Mouse (Mus musculus) embryonic facial prominence, embryonic 10.5 days (tissue): Measurements from ENCODE around the gene Ywhah. TPM values are rescaled to one million over a fixed set of nuclear protein-coding genes. Genes with fewer than 3 reads are reported as not detected.

Source experiments
- DNase-seq: peaks from one replicate; pipeline ENCODE4 v3.0.0-alpha.2; 2017; ENCODE audit warnings: low spot score
- H3K27ac ChIP-seq: fragments of 300-500 bp; sonication (generic); replicated peaks from 2 replicates; pipeline ENCODE4 v1.5.1; 2016; ENCODE audit warnings: mild to moderate bottlenecking
- H3K27me3 ChIP-seq: fragments of 300-500 bp; sonication (generic); replicated peaks from 2 replicates; pipeline ENCODE4 v1.6.1; 2016; ENCODE audit warnings: low read depth, mild to moderate bottlenecking; ENCODE audit not compliant: poor library complexity, severe bottlenecking
- H3K36me3 ChIP-seq: fragments of 300-500 bp; sonication (generic); replicated peaks from 2 replicates; pipeline ENCODE4 v1.6.1; 2016; ENCODE audit warnings: mild to moderate bottlenecking, moderate library complexity
- H3K4me1 ChIP-seq: fragments of 300-500 bp; sonication (generic); 2 replicates; pipeline ENCODE4 v1.6.1; 2016
- H3K4me3 ChIP-seq: fragments of 300-500 bp; sonication (generic); 2 replicates; pipeline ENCODE4 v1.5.1; 2016; ENCODE audit warnings: mild to moderate bottlenecking, moderate library complexity
- H3K9me3 ChIP-seq: fragments of 300-500 bp; sonication (generic); 2 replicates; pipeline ENCODE4 v1.6.1; 2016; ENCODE audit warnings: mild to moderate bottlenecking
- WGBS: fragments of 180-500 bp; shearing (Covaris S2); methylation state at CpG from one replicate; pipeline ENCODE4 v1.1.7; 2016; 5-methylcytosine and 5-hydroxymethylcytosine counted together
- polyA plus RNA-seq: library from polyadenylated mRNA; unstranded; fragments of >200 nt; fragmentation: Nextera tagmentation; extraction: Ambion mirVana; gene quantifications from 2 replicates; pipeline ENCODE4 v1.2.1, GENCODE M21; 2016

Ywhah gene
- polyA plus RNA-seq = 421 and 423 TPM in 2 replicates

DNA sequence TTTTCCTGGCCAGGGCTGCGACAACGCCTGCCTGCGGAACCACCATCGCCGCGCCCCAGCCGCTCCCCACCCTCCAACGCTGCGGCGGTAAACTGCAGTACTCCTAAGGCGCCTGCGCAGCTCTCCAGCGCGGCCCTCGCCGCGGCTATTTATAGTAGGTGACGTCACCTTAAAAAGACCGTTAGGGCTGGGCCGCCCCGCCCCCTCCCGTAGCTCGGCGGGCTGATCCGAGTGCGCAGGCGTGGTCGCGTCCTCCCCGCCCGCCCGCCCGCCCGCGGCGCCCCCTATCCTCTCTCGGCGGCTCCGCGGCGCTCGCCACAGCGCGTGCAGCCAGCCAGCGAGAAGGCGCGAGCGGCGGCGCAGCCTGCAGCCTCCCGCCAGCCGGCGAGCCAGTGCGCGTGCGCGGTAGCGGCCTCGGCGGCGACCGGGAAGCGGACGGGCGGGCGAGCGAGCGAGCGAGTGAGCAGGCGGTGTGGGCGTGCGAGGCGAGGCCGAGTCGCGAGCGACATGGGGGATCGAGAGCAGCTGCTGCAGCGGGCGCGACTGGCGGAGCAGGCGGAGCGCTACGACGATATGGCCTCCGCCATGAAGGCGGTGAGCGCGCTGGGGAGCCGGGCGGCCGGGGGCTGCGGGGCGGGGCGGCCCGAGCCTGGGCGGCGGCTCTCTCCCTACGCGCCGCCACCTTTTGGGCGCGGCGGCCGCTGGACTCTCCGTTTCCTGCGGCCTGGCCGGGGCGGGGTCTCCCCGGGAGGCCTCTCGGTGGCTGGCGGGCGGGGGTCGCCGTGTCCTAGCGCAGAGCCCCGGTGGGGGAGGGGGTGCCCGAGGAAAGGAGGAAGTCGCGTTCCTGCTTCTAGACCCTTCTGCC is at the start of gene Ywhah:
TSS of gene Ywhah (plus strand) at position 256 of the 865 bp plus-strand sequence.
- WGBS = under 1% methylated on average over 114 of the region's 121 CpGs
- Histone ChIP-seq H3K27ac (peak within 1 kb of the TSS; percentile 100), H3K27me3 (no peaks in the 10 kb centered on the region), H3K9me3 (no peaks in the 10 kb centered on the region), H3K4me1 (peaks cover 24% of the 10 kb centered on the region), H3K36me3 (peaks cover 27% of the 10 kb centered on the region), H3K4me3 (peak within 1 kb of the TSS; percentile 94)
- DNase-seq = peak; percentile 98

DNA sequence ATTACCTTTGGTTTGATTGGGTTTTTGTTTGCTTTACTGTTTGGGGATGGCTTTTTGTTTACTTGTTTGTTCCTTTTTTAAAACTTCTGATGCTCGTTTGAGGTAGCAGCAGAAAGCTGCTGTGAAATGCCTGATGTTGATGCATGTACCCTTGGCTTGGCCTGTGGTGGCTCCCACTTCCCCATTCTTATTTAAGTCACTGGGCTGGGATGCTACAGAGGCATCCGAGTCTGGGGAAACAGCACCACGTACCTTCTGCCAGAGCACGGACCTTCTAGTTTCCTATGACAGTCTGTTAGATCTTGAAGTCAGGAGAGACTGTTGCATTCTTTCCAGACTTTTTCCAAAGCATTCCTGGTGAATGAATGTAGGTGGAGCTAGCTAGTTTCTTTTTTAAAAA is 42.1 kb upstream of the Ywhah start:
- Histone ChIP-seq H3K36me3 (peaks cover 77% of the 10 kb centered on the region), H3K9me3 (no peaks in the 10 kb centered on the region), H3K27me3 (no peaks in the 10 kb centered on the region), H3K4me1 (no peaks in the 10 kb centered on the region), H3K27ac (no peak overlapping the region), H3K4me3 (no peak overlapping the region)
- no peak for DNase-seq
- 85% methylated on average over 4 of the region's 4 CpGs for WGBS

GRCm38 (mm10) chr5:32977179-32977578 is 41.4 kb upstream of the Ywhah start:
- H3K27me3 ChIP-seq = no peaks in the 10 kb centered on the region
- H3K4me1 ChIP-seq = no peaks in the 10 kb centered on the region
- DNase-seq = no peak
- no peaks in the 10 kb centered on the region for H3K9me3 ChIP-seq
- peaks cover 78% of the 10 kb centered on the region for H3K36me3 ChIP-seq
- H3K4me3 ChIP-seq = no peak overlapping the region
- no peak overlapping the region for H3K27ac ChIP-seq

GRCm38 (mm10) chr5:32985379-32985778 is 33.2 kb upstream of the Ywhah start:
- no peaks in the 10 kb centered on the region for H3K9me3 ChIP-seq
- H3K4me1 ChIP-seq = no peaks in the 10 kb centered on the region
- H3K4me3 ChIP-seq = no peak overlapping the region
- H3K27ac ChIP-seq = no peak overlapping the region
- H3K36me3 ChIP-seq = peaks cover 81% of the 10 kb centered on the region
- WGBS = 73% methylated on average over 1 of the region's 1 CpGs
- no peaks in the 10 kb centered on the region for H3K27me3 ChIP-seq
- DNase-seq = no peak

DNA sequence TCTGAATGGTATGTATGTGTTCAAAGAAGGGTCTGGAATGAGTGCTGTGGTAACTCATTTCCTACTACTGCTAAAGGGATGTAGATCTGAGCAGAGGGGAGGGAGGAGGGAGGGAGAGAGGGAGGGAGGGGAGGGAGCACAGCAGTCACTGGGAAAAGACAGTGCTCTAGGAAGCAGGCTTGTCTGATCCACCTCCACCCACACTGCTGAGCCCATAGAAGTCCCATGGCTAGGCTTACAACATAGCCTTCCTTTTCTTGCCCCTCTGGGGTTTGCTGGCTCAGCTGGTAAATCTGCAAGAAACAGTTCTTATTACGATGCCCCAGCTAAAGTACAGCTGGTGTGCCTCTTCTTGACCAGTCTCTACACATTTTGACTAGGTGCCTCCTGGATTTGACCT is 30.7 kb upstream of the Ywhah start:
- no peaks in the 10 kb centered on the region for H3K27me3 ChIP-seq
- no peak overlapping the region for H3K4me3 ChIP-seq
- H3K9me3 ChIP-seq = no peaks in the 10 kb centered on the region
- peaks cover 5% of the 10 kb centered on the region; the same call in 1 of the 2 replicates for H3K4me1 ChIP-seq
- H3K27ac ChIP-seq = no peak overlapping the region
- 76% methylated on average over 1 of the region's 1 CpGs for WGBS
- DNase-seq = no peak
- peaks cover 60% of the 10 kb centered on the region for H3K36me3 ChIP-seq

DNA sequence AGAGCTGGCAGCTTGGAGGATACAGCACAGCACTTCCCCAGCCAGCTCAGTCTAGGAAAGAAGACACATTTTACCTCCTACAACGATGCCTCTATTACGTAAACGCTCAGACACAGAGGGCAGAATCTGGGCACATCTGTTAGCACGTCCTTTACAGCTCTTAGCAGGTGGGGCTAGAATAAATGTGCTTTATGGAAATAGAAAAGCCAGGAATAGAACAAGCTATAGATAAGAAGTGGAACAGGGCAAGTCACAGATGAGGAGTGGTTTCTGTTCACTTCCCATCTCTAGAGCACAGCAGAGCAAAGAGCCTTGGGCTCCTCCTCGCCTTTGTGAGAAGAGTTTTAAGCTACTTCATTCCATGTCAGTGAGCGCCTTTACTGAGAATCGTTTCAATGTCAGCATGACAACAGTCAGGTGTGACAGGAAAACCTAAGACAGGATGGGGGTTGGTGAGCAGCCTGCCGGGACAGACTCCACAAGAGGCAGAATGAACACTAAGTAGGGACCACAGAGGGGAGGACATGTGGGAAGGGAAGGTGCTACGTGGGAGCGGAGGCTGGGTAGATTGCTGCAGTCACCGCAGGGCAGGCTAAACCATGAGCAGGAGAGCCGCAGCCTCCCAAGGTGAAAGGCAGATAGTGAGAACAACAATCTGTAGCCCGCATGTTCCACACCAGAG is 28.5 kb upstream of the Ywhah start:
- no peak overlapping the region for H3K27ac ChIP-seq
- DNase-seq = no peak
- H3K9me3 ChIP-seq = no peaks in the 10 kb centered on the region
- no peaks in the 10 kb centered on the region for H3K27me3 ChIP-seq
- H3K4me1 ChIP-seq = peaks cover 11% of the 10 kb centered on the region; the same call in 1 of the 2 replicates
- no peak overlapping the region for H3K4me3 ChIP-seq
- H3K36me3 ChIP-seq = peaks cover 39% of the 10 kb centered on the region
- 87% methylated on average over 13 of the region's 13 CpGs for WGBS

DNA sequence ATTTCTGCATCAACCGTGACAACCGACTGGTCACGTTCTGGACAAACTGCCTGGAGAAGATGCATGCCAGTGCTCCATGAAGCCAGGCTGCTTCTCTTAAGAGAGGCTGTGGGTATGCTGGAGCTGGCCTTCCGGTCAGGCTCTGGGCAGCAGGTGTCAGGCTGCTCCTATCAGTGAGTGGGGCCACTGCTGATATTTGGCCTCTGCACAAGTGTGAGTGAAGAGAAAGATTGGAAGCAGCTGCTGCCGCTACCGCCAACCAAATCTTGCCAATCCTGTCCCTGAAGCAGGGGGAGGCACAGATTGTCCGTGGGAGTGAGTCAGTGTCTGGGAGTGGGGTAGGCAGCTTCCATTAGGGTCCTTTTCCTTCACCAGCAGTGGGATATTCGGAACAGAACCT is 27.5 kb upstream of the Ywhah start:
- peaks cover 29% of the 10 kb centered on the region for H3K36me3 ChIP-seq
- WGBS = 83% methylated on average over 8 of the region's 8 CpGs
- peaks cover 11% of the 10 kb centered on the region; the same call in 1 of the 2 replicates for H3K4me1 ChIP-seq
- H3K27me3 ChIP-seq = no peaks in the 10 kb centered on the region
- no peaks in the 10 kb centered on the region for H3K9me3 ChIP-seq
- H3K27ac ChIP-seq = no peak overlapping the region
- DNase-seq = no peak
- no peak overlapping the region for H3K4me3 ChIP-seq

DNA sequence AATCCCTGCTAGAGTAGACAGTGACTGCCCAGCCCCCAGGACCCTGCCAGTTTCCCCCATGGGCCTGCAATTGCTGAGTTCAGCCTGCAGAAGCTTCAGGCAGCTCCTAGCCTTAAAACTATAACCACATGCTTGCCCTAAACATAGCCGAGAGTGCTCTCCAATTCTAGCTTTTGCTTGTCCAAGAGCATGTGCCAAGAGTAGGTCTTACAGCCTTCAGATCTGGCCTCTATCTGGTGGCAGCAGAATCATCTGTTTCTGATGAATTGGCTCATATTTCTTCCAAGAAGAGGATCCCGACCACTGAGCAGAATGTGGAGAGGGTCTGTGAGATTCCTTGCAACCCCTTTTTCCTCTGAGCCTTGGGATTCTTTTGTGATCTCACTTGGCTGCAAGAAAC is 24.1 kb upstream of the Ywhah start:
- Histone ChIP-seq H3K27me3 (no peaks in the 10 kb centered on the region), H3K4me1 (peaks cover 15% of the 10 kb centered on the region; the same call in 1 of the 2 replicates), H3K9me3 (no peaks in the 10 kb centered on the region), H3K27ac (no peak overlapping the region), H3K36me3 (peaks cover 1% of the 10 kb centered on the region), H3K4me3 (no peak overlapping the region)
- WGBS = 56% methylated on average over 2 of the region's 2 CpGs
- DNase-seq = no peak

DNA sequence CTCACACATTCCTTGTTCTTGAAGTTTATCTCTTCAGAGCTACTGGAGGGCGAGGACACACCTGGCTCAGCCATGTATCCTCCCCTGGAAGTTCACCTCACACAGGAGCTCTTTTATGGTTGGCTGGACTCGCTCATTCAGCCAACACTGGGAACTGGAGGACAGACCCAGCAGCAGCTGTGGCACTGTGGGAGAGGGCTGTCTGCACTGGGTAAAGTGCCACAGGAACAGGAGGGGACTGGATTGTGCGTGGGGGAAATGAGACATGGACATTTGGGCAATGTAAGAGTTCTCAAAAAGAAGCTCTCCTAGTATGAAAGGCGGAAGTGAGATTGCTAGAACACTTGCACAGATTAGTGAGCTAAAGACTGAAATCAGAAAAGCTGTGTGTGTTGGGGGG is 22.9 kb upstream of the Ywhah start:
- Histone ChIP-seq H3K27ac (no peak overlapping the region), H3K4me1 (peaks cover 15% of the 10 kb centered on the region; the same call in 1 of the 2 replicates)
- 83% methylated on average over 4 of the region's 4 CpGs for WGBS

DNA sequence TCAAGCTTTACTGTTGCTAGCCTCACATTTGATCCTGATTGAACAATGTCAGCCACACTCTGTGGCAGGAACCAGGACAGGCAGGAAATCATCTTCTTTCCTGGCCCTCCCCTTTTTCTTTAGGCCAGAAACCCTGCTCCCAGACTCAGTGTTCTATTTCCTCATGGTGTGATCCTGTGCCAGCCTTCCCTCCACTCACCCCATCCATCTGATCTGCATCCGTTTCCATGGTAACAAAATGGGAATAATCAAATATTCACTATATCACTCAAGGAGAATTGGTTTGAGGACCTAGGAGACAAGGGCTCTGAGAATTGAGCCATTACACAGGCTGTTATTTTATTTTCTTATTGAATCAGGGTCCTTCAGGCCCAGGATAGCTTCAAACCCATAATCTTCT is 22.1 kb upstream of the Ywhah start:
- no peak for DNase-seq
- H3K9me3 ChIP-seq = no peaks in the 10 kb centered on the region
- H3K27me3 ChIP-seq = no peaks in the 10 kb centered on the region
- WGBS = 80% methylated on average over 1 of the region's 1 CpGs
- H3K27ac ChIP-seq = no peak overlapping the region
- H3K36me3 ChIP-seq = no peaks in the 10 kb centered on the region
- H3K4me1 ChIP-seq = peaks cover 10% of the 10 kb centered on the region; the same call in 1 of the 2 replicates
- H3K4me3 ChIP-seq = no peak overlapping the region

More for the DNA sequence above, 22.9 kb upstream of the Ywhah start:
- Histone ChIP-seq H3K4me3 (no peak overlapping the region), H3K36me3 (no peaks in the 10 kb centered on the region; the same call in 1 of the 2 replicates), H3K9me3 (no peaks in the 10 kb centered on the region), H3K27me3 (no peaks in the 10 kb centered on the region)
- no peak for DNase-seq

GRCm38 (mm10) chr5:32997686-32998085 is 20.9 kb upstream of the Ywhah start:
- no peaks in the 10 kb centered on the region for H3K9me3 ChIP-seq
- 55% methylated on average over 4 of the region's 4 CpGs for WGBS
- H3K36me3 ChIP-seq = no peaks in the 10 kb centered on the region
- H3K27me3 ChIP-seq = no peaks in the 10 kb centered on the region
- DNase-seq = no peak
- peaks cover 10% of the 10 kb centered on the region; the same call in 1 of the 2 replicates for H3K4me1 ChIP-seq
- no peak overlapping the region for H3K4me3 ChIP-seq
- no peak overlapping the region for H3K27ac ChIP-seq

GRCm38 (mm10) chr5:32998783-32999182 is 19.8 kb upstream of the Ywhah start:
- DNase-seq = no peak
- H3K27me3 ChIP-seq = no peaks in the 10 kb centered on the region
- H3K9me3 ChIP-seq = no peaks in the 10 kb centered on the region
- WGBS = 89% methylated on average over 4 of the region's 4 CpGs
- peaks cover 10% of the 10 kb centered on the region; the same call in 1 of the 2 replicates for H3K4me1 ChIP-seq
- H3K4me3 ChIP-seq = no peak overlapping the region
- H3K36me3 ChIP-seq = no peaks in the 10 kb centered on the region
- no peak overlapping the region for H3K27ac ChIP-seq

- peaks cover 9% of the 10 kb centered on the region for H3K4me1 ChIP-seq
- no peaks in the 10 kb centered on the region for H3K27me3 ChIP-seq
- 82% methylated on average over 5 of the region's 5 CpGs for WGBS
- H3K4me3 ChIP-seq = no peak overlapping the region
- H3K9me3 ChIP-seq = no peaks in the 10 kb centered on the region
- no peak overlapping the region for H3K27ac ChIP-seq
- H3K36me3 ChIP-seq = no peaks in the 10 kb centered on the region
- no peak for DNase-seq
Measured at GRCm38 (mm10) chr5:33001111-33001510, 17.5 kb upstream of the Ywhah start.
